Mouse (Mus musculus): ENCODE results near the gene Phkg2.

GRCm38 (mm10) chr7:127631416-127631815 is 58.3 kb downstream of the Phkg2 start:
- TF ChIP-seq CTCF (conservative IDR thresholded peaks at IDR 0.05; ENCODE audit: insufficient read depth, insufficient read length, low read depth, low read length) (no peak), POLR2A (IDR thresholded peaks at IDR 0.05; ENCODE audit: low read depth, low read length) (no peak)

Measured in kidney, adult 2 months (tissue).